Mouse (Mus musculus): ENCODE measurements at regions not wholly inside any gene's neighbourhood (a gene's known extent, or its start where the extent isn't known, plus 50 kb on each side); places are given as distances from the start of the nearest gene placed in this dataset.
"Not testable (repeated sequence)": the region's sequence is repeated elsewhere in the genome, so short reads cannot be mapped to it uniquely, and the experiment has no call there.

DNA sequence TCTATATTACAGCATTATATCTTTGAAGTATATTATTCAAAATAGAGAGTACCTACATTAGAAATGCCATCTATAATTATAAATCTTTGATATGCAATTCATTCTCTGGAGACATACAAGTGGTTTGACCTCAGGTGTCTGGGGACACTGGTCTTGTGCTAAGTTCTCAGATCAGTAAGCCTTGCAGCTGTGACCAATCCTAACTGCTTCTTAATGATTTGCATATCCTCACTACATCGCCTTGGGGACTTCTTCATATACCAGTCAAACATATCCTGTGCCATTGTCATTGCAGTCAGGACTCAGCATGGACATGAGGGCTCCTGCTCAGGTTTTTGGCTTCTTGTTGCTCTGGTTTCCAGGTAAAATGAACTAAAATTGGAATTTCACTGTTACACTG, 303.9 kb upstream of the Tacstd2 start:
- not testable (repeated sequence) for TF ChIP-seq CTCF (conservative IDR thresholded peaks at IDR 0.05; ENCODE audit: insufficient read depth, insufficient read length, low read depth, low read length); POLR2A (IDR thresholded peaks at IDR 0.05; ENCODE audit: low read depth, low read length)

All from kidney, adult 2 months (tissue).